Mouse (Mus musculus): Measurements from ENCODE around the gene Iqsec1.

DNA sequence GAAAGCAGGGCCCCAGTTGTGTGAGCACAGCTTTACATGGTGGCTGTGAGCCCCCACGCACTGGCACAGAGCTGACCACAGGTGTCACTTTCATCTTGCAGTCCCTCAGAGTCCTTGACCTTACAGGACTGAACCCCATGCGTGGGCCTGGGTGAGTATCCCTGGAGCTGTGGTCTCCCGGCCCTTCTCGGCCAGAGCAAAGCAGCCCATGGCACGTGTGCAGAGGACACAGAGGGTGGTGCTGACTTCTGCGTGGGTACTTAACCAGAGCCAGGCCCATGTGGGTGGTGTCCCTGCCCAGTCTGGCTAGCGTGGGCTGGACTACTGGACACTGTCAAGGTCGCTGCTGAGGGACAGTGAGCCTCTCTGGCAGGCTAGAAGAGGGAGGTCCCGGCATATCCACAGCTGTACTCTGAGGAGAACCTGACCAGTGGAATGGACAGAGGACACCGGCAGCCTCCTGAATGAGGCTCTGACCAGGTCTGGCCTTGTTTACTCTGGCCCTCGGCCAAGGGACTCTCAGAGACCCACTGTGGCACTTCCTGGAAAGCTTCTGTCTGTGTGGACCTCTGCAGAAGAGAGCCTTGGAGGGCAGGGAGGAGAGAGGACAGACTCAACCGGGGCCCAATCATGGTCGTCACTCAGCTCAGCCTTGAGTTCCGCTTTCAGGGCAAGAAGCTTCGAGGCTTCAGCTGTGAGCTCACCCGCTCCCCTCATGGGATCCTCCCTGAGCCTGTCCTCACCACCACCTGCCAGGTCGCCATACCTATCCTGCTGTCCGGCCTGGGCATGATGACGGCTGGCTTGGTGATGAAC lies 369.5 kb downstream of the Iqsec1 start:
- TF ChIP-seq CTCF (IDR thresholded peaks at IDR 0.05; ENCODE audit: borderline replicate concordance, control insufficient read depth, extremely low read depth, insufficient read depth, low read length, poor library complexity): no peak
- TF ChIP-seq POLR2A (IDR thresholded peaks at IDR 0.05; ENCODE audit: control insufficient read depth, extremely low read depth, insufficient read depth, low read length, poor library complexity): no peak
